Mouse (Mus musculus) hindbrain, embryonic 15.5 days (tissue): ENCODE measurements at regions not wholly inside any gene's neighbourhood (a gene's known extent, or its start where the extent isn't known, plus 50 kb on each side); places are given as distances from the start of the nearest gene placed in this dataset.
A peak's percentile ranks its signal among the peaks of the same experiment; 100 is the strongest.
"Not testable (repeated sequence)": the region's sequence is repeated elsewhere in the genome, so short reads cannot be mapped to it uniquely, and the experiment has no call there.

Experiments
- ATAC-seq: fragments of 200-750 bp; cut with Nextera tagmentation; 2 replicates; pipeline ENCODE4 v1.8.0; 2017; ENCODE audit warnings: low read depth, moderate number of reproducible peaks, moderate TSS enrichment; ENCODE audit not compliant: low FRiP score
- H3K27ac ChIP-seq: fragments of 300-500 bp; sonication (generic); replicated peaks from 2 replicates; pipeline ENCODE4 v1.5.1; 2015; ENCODE audit warnings: mild to moderate bottlenecking, inconsistent platforms
- H3K27me3 ChIP-seq: fragments of 300-500 bp; sonication (generic); 2 replicates; pipeline ENCODE4 v1.6.1; 2015; ENCODE audit warnings: control low read depth, inconsistent platforms
- H3K36me3 ChIP-seq: fragments of 300-500 bp; sonication (generic); 2 replicates; pipeline ENCODE4 v1.6.1; 2015; ENCODE audit warnings: control low read depth, inconsistent platforms
- H3K4me1 ChIP-seq: fragments of 300-500 bp; sonication (generic); replicated peaks from 2 replicates; pipeline ENCODE4 v1.6.1; 2015; ENCODE audit warnings: control low read depth, inconsistent platforms
- H3K4me2 ChIP-seq: fragments of 300-500 bp; sonication (generic); 2 replicates; pipeline ENCODE4 v1.6.1; 2015; ENCODE audit warnings: moderate library complexity, mild to moderate bottlenecking, inconsistent platforms
- H3K4me3 ChIP-seq: fragments of 300-500 bp; sonication (generic); 2 replicates; pipeline ENCODE4 v1.5.1; 2015; ENCODE audit warnings: mild to moderate bottlenecking, inconsistent platforms
- H3K9ac ChIP-seq: fragments of 300-500 bp; sonication (generic); 2 replicates; pipeline ENCODE4 v1.6.1; 2015; ENCODE audit warnings: inconsistent platforms
- H3K9me3 ChIP-seq: fragments of 300-500 bp; sonication (generic); 2 replicates; pipeline ENCODE4 v1.6.1; 2016; ENCODE audit warnings: control low read depth, inconsistent platforms
- WGBS: fragments of 180-500 bp; shearing (Covaris S2); methylation state at CpG from one replicate; pipeline ENCODE4 v1.1.7; 2015; 5-methylcytosine and 5-hydroxymethylcytosine counted together

- no peak overlapping the region for H3K4me3 ChIP-seq
- H3K4me1 ChIP-seq = peaks cover 21% of the 10 kb centered on the region
- 53% methylated on average over 19 of the region's 19 CpGs for WGBS
- H3K27ac ChIP-seq = no peak overlapping the region
- no peak for ATAC-seq
- no peaks in the 10 kb centered on the region for H3K9me3 ChIP-seq
- H3K9ac ChIP-seq = no peak overlapping the region
- H3K27me3 ChIP-seq = 0 out of 2 replicates have a peak, but pooled peaks cover 8% of the 10 kb centered on the region
- H3K36me3 ChIP-seq = no peaks in the 10 kb centered on the region
- peak overlapping the region; percentile 24 for H3K4me2 ChIP-seq
Observed at GRCm38 (mm10) chr2:129911203-129911921, 100.8 kb upstream of the Tgm3 start.

GRCm38 (mm10) chr2:129912556-129912955 is 99.6 kb upstream of the Tgm3 start:
- Histone ChIP-seq H3K4me3 (no peak overlapping the region), H3K27ac (no peak overlapping the region), H3K27me3 (0 out of 2 replicates have a peak, but pooled peaks cover 8% of the 10 kb centered on the region), H3K36me3 (no peaks in the 10 kb centered on the region), H3K9ac (no peak overlapping the region), H3K4me1 (peaks cover 21% of the 10 kb centered on the region), H3K4me2 (no peak overlapping the region), H3K9me3 (no peaks in the 10 kb centered on the region)
- 75% methylated on average over 8 of the region's 8 CpGs for WGBS
- no peak for ATAC-seq

- no peak overlapping the region for H3K27ac ChIP-seq
- no peaks in the 10 kb centered on the region for H3K9me3 ChIP-seq
- no peak overlapping the region for H3K4me2 ChIP-seq
- H3K4me3 ChIP-seq = no peak overlapping the region
- peaks cover 13% of the 10 kb centered on the region for H3K4me1 ChIP-seq
- 0 out of 2 replicates have a peak, but pooled peaks cover 8% of the 10 kb centered on the region for H3K27me3 ChIP-seq
- no peak overlapping the region for H3K9ac ChIP-seq
- no peak for ATAC-seq
- no peaks in the 10 kb centered on the region for H3K36me3 ChIP-seq
- WGBS = 74% methylated on average over 8 of the region's 8 CpGs
Observed at GRCm38 (mm10) chr2:129914261-129914660, 97.9 kb upstream of the Tgm3 start.

GRCm38 (mm10) chr2:129916411-129916810 is 95.7 kb upstream of the Tgm3 start:
- Histone ChIP-seq H3K4me3 (no peak overlapping the region), H3K27ac (no peak overlapping the region), H3K9ac (no peak overlapping the region), H3K9me3 (no peaks in the 10 kb centered on the region), H3K4me1 (peaks cover 5% of the 10 kb centered on the region), H3K36me3 (no peaks in the 10 kb centered on the region), H3K4me2 (no peak overlapping the region), H3K27me3 (0 out of 2 replicates have a peak, but pooled peaks cover 5% of the 10 kb centered on the region)
- 91% methylated on average over 7 of the region's 7 CpGs for WGBS
- ATAC-seq = no peak

GRCm38 (mm10) chr2:129918141-129918790 is 93.9 kb upstream of the Tgm3 start:
- no peak for ATAC-seq
- no peaks in the 10 kb centered on the region for H3K27me3 ChIP-seq
- H3K4me1 ChIP-seq = 0 out of 2 replicates have a peak, but pooled peaks cover 3% of the 10 kb centered on the region
- no peaks in the 10 kb centered on the region for H3K36me3 ChIP-seq
- H3K4me2 ChIP-seq = no peak overlapping the region
- no peaks in the 10 kb centered on the region for H3K9me3 ChIP-seq
- H3K27ac ChIP-seq = no peak overlapping the region
- no peak overlapping the region for H3K9ac ChIP-seq
- WGBS = 73% methylated on average over 9 of the region's 9 CpGs
- no peak overlapping the region for H3K4me3 ChIP-seq

- 98% methylated on average over 4 of the region's 4 CpGs for WGBS
- H3K9me3 ChIP-seq = no peaks in the 10 kb centered on the region
- ATAC-seq = no peak
Observed at GRCm38 (mm10) chr2:129919551-129919950, 92.6 kb upstream of the Tgm3 start.

GRCm38 (mm10) chr2:129927218-129927617 is 84.9 kb upstream of the Tgm3 start:
- Histone ChIP-seq H3K36me3 (no peaks in the 10 kb centered on the region), H3K9ac (no peak overlapping the region), H3K9me3 (no peaks in the 10 kb centered on the region), H3K4me1 (no peaks in the 10 kb centered on the region), H3K27me3 (no peaks in the 10 kb centered on the region), H3K4me2 (no peak overlapping the region), H3K4me3 (no peak overlapping the region), H3K27ac (no peak overlapping the region)
- no peak for ATAC-seq
- WGBS = 81% methylated on average over 2 of the region's 2 CpGs

More at GRCm38 (mm10) chr2:129919551-129919950, 92.6 kb upstream of the Tgm3 start:
- H3K27me3 ChIP-seq = no peaks in the 10 kb centered on the region
- no peak overlapping the region for H3K27ac ChIP-seq
- 0 out of 2 replicates have a peak, but pooled peaks cover 3% of the 10 kb centered on the region for H3K4me1 ChIP-seq
- no peak overlapping the region for H3K4me2 ChIP-seq
- H3K4me3 ChIP-seq = no peak overlapping the region
- no peak overlapping the region for H3K9ac ChIP-seq
- H3K36me3 ChIP-seq = no peaks in the 10 kb centered on the region

GRCm38 (mm10) chr2:129933578-129933977 is 78.6 kb upstream of the Tgm3 start:
- H3K27ac ChIP-seq = no peak overlapping the region
- no peaks in the 10 kb centered on the region for H3K4me1 ChIP-seq
- no peaks in the 10 kb centered on the region for H3K27me3 ChIP-seq
- no peaks in the 10 kb centered on the region for H3K9me3 ChIP-seq
- H3K4me2 ChIP-seq = no peak overlapping the region
- no peaks in the 10 kb centered on the region for H3K36me3 ChIP-seq
- 96% methylated on average over 1 of the region's 1 CpGs for WGBS
- H3K9ac ChIP-seq = no peak overlapping the region
- no peak for ATAC-seq
- no peak overlapping the region for H3K4me3 ChIP-seq

GRCm38 (mm10) chr2:129942824-129943223 is 69.3 kb upstream of the Tgm3 start:
- 93% methylated on average over 4 of the region's 4 CpGs for WGBS
- Histone ChIP-seq H3K9ac (no peak overlapping the region), H3K4me1 (0 out of 2 replicates have a peak, but pooled peaks cover 3% of the 10 kb centered on the region), H3K36me3 (no peaks in the 10 kb centered on the region), H3K4me2 (no peak overlapping the region), H3K27ac (no peak overlapping the region), H3K4me3 (no peak overlapping the region), H3K9me3 (no peaks in the 10 kb centered on the region), H3K27me3 (no peaks in the 10 kb centered on the region)
- no peak for ATAC-seq

GRCm38 (mm10) chr2:129947847-129948553 is 64.1 kb upstream of the Tgm3 start:
- no peak overlapping the region for H3K27ac ChIP-seq
- 45% methylated on average over 20 of the region's 20 CpGs for whole genome bisulfite sequencing
- H3K4me1 ChIP-seq = 0 out of 2 replicates have a peak, but pooled peaks cover 3% of the 10 kb centered on the region
- peak overlapping the region; percentile 35 for H3K4me2 ChIP-seq
- H3K36me3 ChIP-seq = no peaks in the 10 kb centered on the region
- no peak overlapping the region for H3K4me3 ChIP-seq
- no peaks in the 10 kb centered on the region for H3K9me3 ChIP-seq
- H3K9ac ChIP-seq = no peak overlapping the region
- ATAC-seq = no peak
- no peaks in the 10 kb centered on the region for H3K27me3 ChIP-seq

- not testable (repeated sequence) for H3K4me2 ChIP-seq, H3K9ac ChIP-seq, H3K36me3 ChIP-seq, H3K9me3 ChIP-seq, H3K27ac ChIP-seq, H3K4me1 ChIP-seq, H3K4me3 ChIP-seq, H3K27me3 ChIP-seq, ATAC-seq
- 87% methylated on average over 6 of the region's 6 CpGs for WGBS
Observed at GRCm38 (mm10) chr2:129949786-129950185, 62.4 kb upstream of the Tgm3 start.

GRCm38 (mm10) chr2:129952486-129952885 is 59.7 kb upstream of the Tgm3 start:
- no peak for ATAC-seq

More at GRCm38 (mm10) chr2:129952486-129952885, 59.7 kb upstream of the Tgm3 start:
- H3K9ac ChIP-seq = no peak overlapping the region
- no peak overlapping the region for H3K27ac ChIP-seq
- 88% methylated on average over 4 of the region's 4 CpGs for WGBS
- no peak overlapping the region for H3K4me2 ChIP-seq
- no peak overlapping the region for H3K4me3 ChIP-seq
- H3K4me1 ChIP-seq = 0 out of 2 replicates have a peak, but pooled peaks cover 7% of the 10 kb centered on the region
- no peaks in the 10 kb centered on the region for H3K27me3 ChIP-seq
- H3K9me3 ChIP-seq = no peaks in the 10 kb centered on the region
- no peaks in the 10 kb centered on the region for H3K36me3 ChIP-seq
